Mouse (Mus musculus): ENCODE measurements at regions not wholly inside any gene's neighbourhood (a gene's known extent, or its start where the extent isn't known, plus 50 kb on each side); places are given as distances from the start of the nearest gene placed in this dataset.
A peak's percentile ranks its signal among the peaks of the same experiment; 100 is the strongest.

GRCm38 (mm10) chrX:93048967-93049754 is 237.1 kb upstream of the Arx start:
- 90% methylated on average over 1 of the region's 1 CpGs for WGBS
- H3K4me1 ChIP-seq (ENCODE audit: control insufficient read depth, insufficient read depth, insufficient read length, low read length) = no peaks in the 10 kb centered on the region
- no peaks in the 10 kb centered on the region for H3K27me3 ChIP-seq (ENCODE audit: control insufficient read depth, insufficient read depth, low read length)
- no peak overlapping the region for H3K4me3 ChIP-seq (ENCODE audit: low read depth, low read length)
- H3K27ac ChIP-seq (ENCODE audit: insufficient read depth, low read depth, low read length) = no peak overlapping the region
- H3K36me3 ChIP-seq (ENCODE audit: control insufficient read depth, insufficient read depth, low read length) = no peaks in the 10 kb centered on the region
- TF ChIP-seq CTCF (IDR thresholded peaks at IDR 0.05; ENCODE audit: extremely low read depth, insufficient read length, insufficient replicate concordance, low read depth, low read length) = no peak
- no peak for TF ChIP-seq POLR2A (IDR thresholded peaks at IDR 0.05; ENCODE audit: low read depth, low read length)

GRCm38 (mm10) chrX:93049755-93050143 is 236.5 kb upstream of the Arx start:
- WGBS = 72% methylated on average over 3 of the region's 3 CpGs
- no peaks in the 10 kb centered on the region for H3K36me3 ChIP-seq (ENCODE audit: control insufficient read depth, insufficient read depth, low read length)
- H3K27ac ChIP-seq (ENCODE audit: insufficient read depth, low read depth, low read length) = no peak overlapping the region
- no peak overlapping the region for H3K4me3 ChIP-seq (ENCODE audit: low read depth, low read length)
- no peaks in the 10 kb centered on the region for H3K4me1 ChIP-seq (ENCODE audit: control insufficient read depth, insufficient read depth, insufficient read length, low read length)
- H3K27me3 ChIP-seq (ENCODE audit: control insufficient read depth, insufficient read depth, low read length) = no peaks in the 10 kb centered on the region
- no peak for TF ChIP-seq POLR2A (IDR thresholded peaks at IDR 0.05; ENCODE audit: low read depth, low read length)
- TF ChIP-seq CTCF (IDR thresholded peaks at IDR 0.05; ENCODE audit: extremely low read depth, insufficient read length, insufficient replicate concordance, low read depth, low read length) = no peak

- H3K27ac ChIP-seq (ENCODE audit: insufficient read depth, low read depth, low read length) = no peak overlapping the region
- no peaks in the 10 kb centered on the region for H3K27me3 ChIP-seq (ENCODE audit: control insufficient read depth, insufficient read depth, low read length)
- no peaks in the 10 kb centered on the region for H3K4me1 ChIP-seq (ENCODE audit: control insufficient read depth, insufficient read depth, insufficient read length, low read length)
- no peaks in the 10 kb centered on the region for H3K36me3 ChIP-seq (ENCODE audit: control insufficient read depth, insufficient read depth, low read length)
- TF ChIP-seq POLR2A (IDR thresholded peaks at IDR 0.05; ENCODE audit: low read depth, low read length) (no peak), CTCF (IDR thresholded peaks at IDR 0.05; ENCODE audit: extremely low read depth, insufficient read length, insufficient replicate concordance, low read depth, low read length) (no peak)
- no peak overlapping the region for H3K4me3 ChIP-seq (ENCODE audit: low read depth, low read length)
- WGBS = 72% methylated on average over 4 of the region's 4 CpGs
These were observed 226.7 kb upstream of the Arx start for GRCm38 (mm10) chrX:93059533-93059932.

GRCm38 (mm10) chrX:93068884-93069283 is 217.4 kb upstream of the Arx start:
- no peaks in the 10 kb centered on the region for H3K27me3 ChIP-seq (ENCODE audit: control insufficient read depth, insufficient read depth, low read length)
- 28% methylated on average over 7 of the region's 7 CpGs for WGBS

GRCm38 (mm10) chrX:93069569-93070289 is 216.5 kb upstream of the Arx start:
- WGBS = 14% methylated on average over 13 of the region's 13 CpGs
- no peak overlapping the region for H3K4me3 ChIP-seq (ENCODE audit: low read depth, low read length)

More at GRCm38 (mm10) chrX:93068884-93069283, 217.4 kb upstream of the Arx start:
- Histone ChIP-seq H3K36me3 (ENCODE audit: control insufficient read depth, insufficient read depth, low read length) (no peaks in the 10 kb centered on the region), H3K27ac (ENCODE audit: insufficient read depth, low read depth, low read length) (no peak overlapping the region), H3K4me3 (ENCODE audit: low read depth, low read length) (peak overlapping the region; percentile 48), H3K4me1 (ENCODE audit: control insufficient read depth, insufficient read depth, insufficient read length, low read length) (no peaks in the 10 kb centered on the region)
- TF ChIP-seq POLR2A (IDR thresholded peaks at IDR 0.05; ENCODE audit: low read depth, low read length) (no peak), CTCF (IDR thresholded peaks at IDR 0.05; ENCODE audit: extremely low read depth, insufficient read length, insufficient replicate concordance, low read depth, low read length) (no peak)

GRCm38 (mm10) chrX:93070290-93070611 is 216.0 kb upstream of the Arx start:
- 74% methylated on average over 5 of the region's 5 CpGs for WGBS
- no peak for TF ChIP-seq POLR2A (IDR thresholded peaks at IDR 0.05; ENCODE audit: low read depth, low read length)
- TF ChIP-seq CTCF (IDR thresholded peaks at IDR 0.05; ENCODE audit: extremely low read depth, insufficient read length, insufficient replicate concordance, low read depth, low read length) = no peak

More at GRCm38 (mm10) chrX:93069569-93070289, 216.5 kb upstream of the Arx start:
- no peak for TF ChIP-seq POLR2A (IDR thresholded peaks at IDR 0.05; ENCODE audit: low read depth, low read length)
- TF ChIP-seq CTCF (IDR thresholded peaks at IDR 0.05; ENCODE audit: extremely low read depth, insufficient read length, insufficient replicate concordance, low read depth, low read length) = no peak
- Histone ChIP-seq H3K27ac (ENCODE audit: insufficient read depth, low read depth, low read length) (no peak overlapping the region), H3K36me3 (ENCODE audit: control insufficient read depth, insufficient read depth, low read length) (no peaks in the 10 kb centered on the region), H3K27me3 (ENCODE audit: control insufficient read depth, insufficient read depth, low read length) (no peaks in the 10 kb centered on the region), H3K4me1 (ENCODE audit: control insufficient read depth, insufficient read depth, insufficient read length, low read length) (no peaks in the 10 kb centered on the region)

GRCm38 (mm10) chrX:93088976-93089375 is 197.3 kb upstream of the Arx start:
- no peak overlapping the region for H3K4me3 ChIP-seq (ENCODE audit: low read depth, low read length)
- 32% methylated on average over 3 of the region's 3 CpGs for WGBS
- no peaks in the 10 kb centered on the region for H3K4me1 ChIP-seq (ENCODE audit: control insufficient read depth, insufficient read depth, insufficient read length, low read length)
- no peak overlapping the region for H3K27ac ChIP-seq (ENCODE audit: insufficient read depth, low read depth, low read length)
- H3K27me3 ChIP-seq (ENCODE audit: control insufficient read depth, insufficient read depth, low read length) = no peaks in the 10 kb centered on the region
- TF ChIP-seq POLR2A (IDR thresholded peaks at IDR 0.05; ENCODE audit: low read depth, low read length) (no peak), CTCF (IDR thresholded peaks at IDR 0.05; ENCODE audit: extremely low read depth, insufficient read length, insufficient replicate concordance, low read depth, low read length) (no peak)
- no peaks in the 10 kb centered on the region for H3K36me3 ChIP-seq (ENCODE audit: control insufficient read depth, insufficient read depth, low read length)

More at GRCm38 (mm10) chrX:93070290-93070611, 216.0 kb upstream of the Arx start:
- no peaks in the 10 kb centered on the region for H3K27me3 ChIP-seq (ENCODE audit: control insufficient read depth, insufficient read depth, low read length)
- no peaks in the 10 kb centered on the region for H3K4me1 ChIP-seq (ENCODE audit: control insufficient read depth, insufficient read depth, insufficient read length, low read length)
- no peak overlapping the region for H3K27ac ChIP-seq (ENCODE audit: insufficient read depth, low read depth, low read length)
- H3K36me3 ChIP-seq (ENCODE audit: control insufficient read depth, insufficient read depth, low read length) = no peaks in the 10 kb centered on the region
- no peak overlapping the region for H3K4me3 ChIP-seq (ENCODE audit: low read depth, low read length)

All from small intestine, adult 2 months (tissue).